In genomic region chr4:139598356-139598755, GRCm38 (mm10) we compare ENCODE assay signal across 8 mouse cellular contexts. TPM values are rescaled to one million over a fixed set of nuclear protein-coding genes. Genes with fewer than 3 reads are reported as not detected.
DNase-seq lines count a peak whose midpoint lies in the region; ATAC-seq and TF ChIP-seq lines count a peak whose summit lies in the region.

No protein-coding gene starts in this region.

- no peaks in the 10 kb centered on the region for H3K36me3 ChIP-seq in heart, embryonic 11.5 days (ENCODE audit: control insufficient read depth, insufficient read depth, low read length)
- peaks cover 5% of the 10 kb centered on the region for H3K36me3 ChIP-seq in C2C12 (ENCODE audit: control insufficient read depth, insufficient read depth)
- H3K36me3 ChIP-seq in forebrain, embryonic 16.5 days (ENCODE audit: control insufficient read depth, insufficient read depth) = no peaks in the 10 kb centered on the region
- H3K36me3 ChIP-seq in liver, embryonic 14.5 days (replicated peaks; ENCODE audit: control insufficient read depth, insufficient read depth, low read depth) = no peaks in the 10 kb centered on the region

- peak overlapping the region; percentile 58 for H3K9ac ChIP-seq in heart, embryonic 11.5 days (ENCODE audit: low read depth, low read length)
- H3K9ac ChIP-seq in forebrain, embryonic 16.5 days (replicated peaks; ENCODE audit: low read depth, low read length) = no peak overlapping the region
- no peak overlapping the region for H3K9ac ChIP-seq in liver, embryonic 14.5 days (replicated peaks)

- no peak for TF ChIP-seq EP300 in liver, embryonic 14.5 days (IDR thresholded peaks at IDR 0.05; ENCODE audit: low read depth)

- TF ChIP-seq CTCF in C2C12 (IDR thresholded peaks at IDR 0.05; ENCODE audit: control insufficient read depth, insufficient read depth, insufficient read length) = no peak
- TF ChIP-seq CTCF in liver, embryonic 14.5 days (IDR thresholded peaks at IDR 0.05; ENCODE audit: low read depth) = no peak

- DNase-seq in heart, postnatal 4 days = no peak
- no peak for DNase-seq in liver, embryonic 14.5 days (ENCODE audit: low read depth in 3 of 3, low spot score in 3 of 3)
- no peak for DNase-seq in retina, postnatal 1 day
- DNase-seq in MN1 (ENCODE audit: low spot score) = no peak
- DNase-seq in embryo, embryonic 9.5 days (ENCODE audit: extremely low spot score) = no peak

- H3K27ac ChIP-seq in heart, embryonic 11.5 days (ENCODE audit: low read depth, low read length) = peak overlapping the region; percentile 97
- H3K27ac ChIP-seq in forebrain, embryonic 16.5 days (ENCODE audit: low read length) = peak overlapping the region; percentile 10; the same call in 1 of the 2 replicates
- no peak overlapping the region for H3K27ac ChIP-seq in liver, embryonic 14.5 days

- H3K79me3 ChIP-seq in C2C12 (ENCODE audit: low read depth) = peaks cover 59% of the 10 kb centered on the region

- H3ac ChIP-seq in C2C12 (ENCODE audit: control insufficient read depth, insufficient read length, low read depth) = peak overlapping the region; percentile 56

- ATAC-seq in heart, embryonic 11.5 days (replicated peaks; ENCODE audit: insufficient number of reproducible peaks, low FRiP score, low TSS enrichment) = no peak
- no peak for ATAC-seq in forebrain, embryonic 16.5 days
- no peak for ATAC-seq in liver, embryonic 14.5 days (ENCODE audit: insufficient read depth)

- H3K9me3 ChIP-seq in heart, embryonic 11.5 days (replicated peaks; ENCODE audit: control insufficient read depth, low read length) = no peaks in the 10 kb centered on the region
- no peaks in the 10 kb centered on the region for H3K9me3 ChIP-seq in forebrain, embryonic 16.5 days (ENCODE audit: control insufficient read depth, low read length)
- no peaks in the 10 kb centered on the region for H3K9me3 ChIP-seq in liver, embryonic 14.5 days (ENCODE audit: control insufficient read depth, low read length)

- H3K27me3 ChIP-seq in heart, embryonic 11.5 days (ENCODE audit: control insufficient read depth, insufficient read depth, low read length) = no peaks in the 10 kb centered on the region
- no peaks in the 10 kb centered on the region for H3K27me3 ChIP-seq in C2C12 (ENCODE audit: control insufficient read depth, insufficient read depth, insufficient read length)
- no peaks in the 10 kb centered on the region for H3K27me3 ChIP-seq in forebrain, embryonic 16.5 days (replicated peaks; ENCODE audit: control insufficient read depth, insufficient read depth, low read length)
- H3K27me3 ChIP-seq in liver, embryonic 14.5 days (ENCODE audit: control insufficient read depth, insufficient read depth, low read length) = no peaks in the 10 kb centered on the region

- H3K79me2 ChIP-seq in C2C12 (ENCODE audit: control insufficient read depth, insufficient read depth) = peaks cover 83% of the 10 kb centered on the region

- H3K4me3 ChIP-seq in heart, embryonic 11.5 days (ENCODE audit: low read depth, low read length) = 0 out of 2 replicates have a peak overlapping the region, but pooled peaks have one; percentile 1
- no peak overlapping the region for H3K4me3 ChIP-seq in C2C12 (ENCODE audit: insufficient read depth, poor library complexity, severe bottlenecking)
- no peak overlapping the region for H3K4me3 ChIP-seq in forebrain, embryonic 16.5 days (replicated peaks; ENCODE audit: low read length)
- H3K4me3 ChIP-seq in liver, embryonic 14.5 days (ENCODE audit: insufficient read depth in 1 of 2, low read depth in 2 of 2, low read length in 2 of 2) = no peak overlapping the region

- peak overlapping the region; percentile 70 for H3K4me2 ChIP-seq in heart, embryonic 11.5 days
- H3K4me2 ChIP-seq in forebrain, embryonic 16.5 days (ENCODE audit: low read length) = no peak overlapping the region
- H3K4me2 ChIP-seq in liver, embryonic 14.5 days (ENCODE audit: low read depth) = peak overlapping the region; percentile 34

- WGBS in heart, embryonic 11.5 days (ENCODE audit: insufficient replicate concordance) = 16% methylated on average over 13 of the region's 13 CpGs
- 26% methylated on average over 13 of the region's 13 CpGs for WGBS in forebrain, embryonic 16.5 days
- 18% methylated on average over 13 of the region's 13 CpGs for WGBS in liver, embryonic 14.5 days (ENCODE audit: insufficient replicate concordance)

- H3K4me1 ChIP-seq in heart, embryonic 11.5 days (ENCODE audit: control insufficient read depth, insufficient read depth, low read length) = peaks cover 83% of the 10 kb centered on the region
- H3K4me1 ChIP-seq in forebrain, embryonic 16.5 days (replicated peaks; ENCODE audit: control insufficient read depth, insufficient read depth, low read length) = peaks cover 32% of the 10 kb centered on the region
- peaks cover 0 to 26% of the 10 kb centered on the region in 2 experiments; a peak in 2 of 4 replicates for H3K4me1 ChIP-seq in liver, embryonic 14.5 days (replicated peaks; ENCODE audit: control insufficient read depth in 2 of 2, insufficient read depth in 2 of 2, low read length in 1 of 2)

TF ChIP-seq in C2C12, 6 proteins besides CTCF, POLR2A, EP300 and RAD21:
- TF ChIP-seq FOSL1 (IDR thresholded peaks at IDR 0.05; ENCODE audit: insufficient read depth, low read length, poor library complexity, severe bottlenecking) (no peak), MYOG (IDR thresholded peaks at IDR 0.05; ENCODE audit: control insufficient read depth, extremely low read depth, insufficient read length) (no peak), CEBPB (IDR thresholded peaks at IDR 0.05; ENCODE audit: low read depth) (no peak), MAX (IDR thresholded peaks at IDR 0.05) (no peak)

RNA-seq across cellular contexts. Expression of gene Gm21969, which starts 4.6 kb away (rescaled TPM):
- not detected in 2 replicates for polyA plus RNA-seq in heart, embryonic 11.5 days (2014; fragmentation: Nextera tagmentation; extraction: Ambion mirVana)
- total RNA-seq in heart, postnatal 4 days (2021) = not detected
- 0.01 TPM for polyA plus RNA-seq in C2C12 (2012; fragmentation: generic; extraction: Trizol)
- not detected in 2 replicates for polyA plus RNA-seq in forebrain, embryonic 16.5 days (2015; fragmentation: Nextera tagmentation; extraction: Ambion mirVana)
- polyA plus RNA-seq in liver, embryonic 14.5 days (2012; rRNA removed) = not detected in 2 replicates
- not detected in 2 replicates for polyA plus RNA-seq in liver, embryonic 14.5 days (2014; fragmentation: Nextera tagmentation; extraction: Ambion mirVana)

RNA-seq across cellular contexts. Expression of gene Aldh4a1, which starts 24.3 kb away (rescaled TPM):
- 11.8 and 16.7 TPM in 2 replicates for polyA plus RNA-seq in heart, embryonic 11.5 days (2014; fragmentation: Nextera tagmentation; extraction: Ambion mirVana)
- 10 to 100 TPM; 15.1 to 15.4 TPM for total RNA-seq in heart, postnatal 4 days (2021)
- 6.7 TPM for polyA plus RNA-seq in C2C12 (2012; fragmentation: generic; extraction: Trizol)
- polyA plus RNA-seq in forebrain, embryonic 16.5 days (2015; fragmentation: Nextera tagmentation; extraction: Ambion mirVana) = 30.2 and 31.1 TPM in 2 replicates
- 31.1 and 31.6 TPM in 2 replicates for polyA plus RNA-seq in liver, embryonic 14.5 days (2012; rRNA removed)
- polyA plus RNA-seq in liver, embryonic 14.5 days (2014; fragmentation: Nextera tagmentation; extraction: Ambion mirVana) = 29.9 and 37.1 TPM in 2 replicates

RNA-seq across cellular contexts. Expression of gene Tas1r2, which starts 55.0 kb away (rescaled TPM):
- polyA plus RNA-seq in heart, embryonic 11.5 days (2014; fragmentation: Nextera tagmentation; extraction: Ambion mirVana) = not detected in 2 replicates
- total RNA-seq in heart, postnatal 4 days (2021) = not detected
- 1.2 TPM for polyA plus RNA-seq in C2C12 (2012; fragmentation: generic; extraction: Trizol)
- polyA plus RNA-seq in forebrain, embryonic 16.5 days (2015; fragmentation: Nextera tagmentation; extraction: Ambion mirVana) = not detected in 2 replicates
- polyA plus RNA-seq in liver, embryonic 14.5 days (2012; rRNA removed) = 0.01 TPM in 1 of 2 replicates, not detected in the other
- polyA plus RNA-seq in liver, embryonic 14.5 days (2014; fragmentation: Nextera tagmentation; extraction: Ambion mirVana) = not detected in 2 replicates
